Mouse (Mus musculus) heart, postnatal 0 days (tissue): ENCODE results near the gene Pdhx.

Experiments used
- CTCF ChIP-seq: IDR thresholded peaks from 2 replicates; pipeline ENCODE4 v1.5.1; 2016; ENCODE audit warnings: antibody characterized with exemption, control low read depth, low read depth
- EP300 ChIP-seq: IDR thresholded peaks from 2 replicates; pipeline ENCODE4 v1.6.1; 2016; ENCODE audit warnings: antibody characterized with exemption, low read depth

DNA sequence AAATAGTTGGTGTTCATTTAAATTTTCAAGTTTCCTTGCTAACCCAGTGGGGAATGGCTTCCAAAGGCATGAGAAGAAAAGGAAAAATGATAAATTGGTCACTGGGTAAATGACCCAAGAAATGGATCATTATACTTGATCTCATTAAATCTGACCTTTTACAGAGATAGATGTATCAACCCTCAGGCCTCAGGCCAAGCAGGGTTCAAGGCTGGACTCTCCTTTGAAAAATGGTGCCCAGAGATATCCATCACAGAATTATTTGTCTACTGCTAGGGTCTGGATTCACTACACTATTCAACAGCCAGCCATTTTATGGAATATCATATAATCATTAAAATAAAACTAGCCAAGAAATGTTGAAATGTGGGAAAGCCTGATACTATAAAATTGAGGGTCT lies 101.4 kb downstream of the Pdhx start:
- no peak for TF ChIP-seq CTCF
- TF ChIP-seq EP300: no peak
